Mouse (Mus musculus) neural tube, embryonic 10.5 days (tissue): ENCODE measurements around the gene Dtx2.
"Not testable (repeated sequence)": the region's sequence is repeated elsewhere in the genome, so short reads cannot be mapped to it uniquely, and the experiment has no call there.

Source experiments
- DNase-seq: peaks from one replicate; pipeline ENCODE4 v3.0.0-alpha.2; 2017; ENCODE audit warnings: low spot score; ENCODE audit errors: extremely low spot score

Gene Dtx2

GRCm38 (mm10) chr5:136061567-136061966, 67.0 kb downstream of the Dtx2 start:
- peak; percentile 88 for DNase-seq

- no peak for DNase-seq
These were observed 69.3 kb downstream of the Dtx2 start for GRCm38 (mm10) chr5:136063920-136064319.

GRCm38 (mm10) chr5:136066404-136067148, 72.0 kb downstream of the Dtx2 start:
- DNase-seq: not testable (repeated sequence)

- DNase-seq: no peak
These were observed 74.8 kb downstream of the Dtx2 start for GRCm38 (mm10) chr5:136069411-136069810.

- DNase-seq: no peak
These were observed 78.5 kb downstream of the Dtx2 start for GRCm38 (mm10) chr5:136073051-136073450.

GRCm38 (mm10) chr5:136073526-136073925, 78.9 kb downstream of the Dtx2 start:
- DNase-seq: no peak

- no peak for DNase-seq
These were observed 80.5 kb downstream of the Dtx2 start for GRCm38 (mm10) chr5:136075076-136075475.

- no peak for DNase-seq
These were observed 81.7 kb downstream of the Dtx2 start for GRCm38 (mm10) chr5:136076284-136076683.

- DNase-seq: no peak
These were observed 82.5 kb downstream of the Dtx2 start for GRCm38 (mm10) chr5:136077001-136077550.

GRCm38 (mm10) chr5:136078136-136078535, 83.5 kb downstream of the Dtx2 start:
- no peak for DNase-seq

- no peak for DNase-seq
These were observed 87.7 kb downstream of the Dtx2 start for GRCm38 (mm10) chr5:136082345-136082744.
